Mouse (Mus musculus): ENCODE results near the gene Bet1l. TPM values are rescaled to one million over a fixed set of nuclear protein-coding genes. Genes with fewer than 3 reads are reported as not detected.

The Bet1l gene
- polyA plus RNA-seq, 1 experiment: 30.8 TPM

- Histone ChIP-seq H3K4me3 (replicated peaks; ENCODE audit: insufficient read depth, low read depth, low read length) (peak overlapping the region; percentile 92), H3K27ac (ENCODE audit: insufficient read depth, low read length) (peak overlapping the region; percentile 56; the same call in 1 of the 2 replicates), H3K27me3 (ENCODE audit: control insufficient read depth, insufficient read depth, low read length) (no peaks in the 10 kb centered on the region), H3K4me1 (ENCODE audit: control insufficient read depth, insufficient read depth, low read length) (peaks cover 3% of the 10 kb centered on the region; the same call in 1 of the 2 replicates)
- WGBS: 44% methylated on average over 5 of the region's 5 CpGs
- peak; percentile 50 to 65 for DNase-seq
- TF ChIP-seq POLR2A (IDR thresholded peaks at IDR 0.05; ENCODE audit: borderline replicate concordance, insufficient read depth, low read length) (no peak), CTCF (IDR thresholded peaks at IDR 0.05; ENCODE audit: borderline replicate concordance, insufficient read depth, low read depth, low read length) (no peak)
Observed at GRCm38 (mm10) chr7:140821305-140821652, 36.1 kb downstream of the Bet1l start.

GRCm38 (mm10) chr7:140820173-140820572, 37.2 kb downstream of the Bet1l start:
- Histone ChIP-seq H3K4me1 (ENCODE audit: control insufficient read depth, insufficient read depth, low read length) (peaks cover 3% of the 10 kb centered on the region; the same call in 1 of the 2 replicates), H3K27ac (ENCODE audit: insufficient read depth, low read length) (no peak overlapping the region), H3K27me3 (ENCODE audit: control insufficient read depth, insufficient read depth, low read length) (no peaks in the 10 kb centered on the region), H3K4me3 (replicated peaks; ENCODE audit: insufficient read depth, low read depth, low read length) (no peak overlapping the region)
- WGBS: 45% methylated on average over 4 of the region's 4 CpGs
- no peak for DNase-seq
- TF ChIP-seq CTCF (IDR thresholded peaks at IDR 0.05; ENCODE audit: borderline replicate concordance, insufficient read depth, low read depth, low read length) (no peak), POLR2A (IDR thresholded peaks at IDR 0.05; ENCODE audit: borderline replicate concordance, insufficient read depth, low read length) (no peak)

DNA sequence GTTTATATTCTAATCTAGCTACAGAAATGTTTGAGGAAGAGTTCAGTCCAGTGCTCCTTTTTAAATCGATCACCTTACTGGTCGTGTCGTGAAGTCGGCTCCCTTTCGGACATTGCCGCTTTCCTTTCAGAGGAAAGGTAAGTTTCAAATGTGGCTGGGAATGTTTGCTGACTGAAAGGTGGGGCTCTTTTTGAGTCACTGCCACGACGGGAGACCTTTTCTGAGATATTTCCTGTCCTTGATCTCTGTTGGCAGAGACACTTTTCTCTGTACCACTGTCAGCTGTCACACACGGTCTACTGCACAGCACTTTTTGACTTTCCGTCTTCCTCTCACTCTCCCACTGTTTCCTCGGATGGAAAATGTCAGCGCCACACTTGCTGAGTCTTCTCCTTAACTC, 44.5 kb downstream of the Bet1l start:
- Histone ChIP-seq H3K27ac (ENCODE audit: insufficient read depth, low read length) (no peak overlapping the region), H3K27me3 (ENCODE audit: control insufficient read depth, insufficient read depth, low read length) (no peaks in the 10 kb centered on the region), H3K4me3 (replicated peaks; ENCODE audit: insufficient read depth, low read depth, low read length) (no peak overlapping the region), H3K4me1 (ENCODE audit: control insufficient read depth, insufficient read depth, low read length) (no peaks in the 10 kb centered on the region)
- 72% methylated on average over 12 of the region's 12 CpGs for whole genome bisulfite sequencing
- DNase-seq: no peak
- TF ChIP-seq CTCF (IDR thresholded peaks at IDR 0.05; ENCODE audit: borderline replicate concordance, insufficient read depth, low read depth, low read length) (no peak), POLR2A (IDR thresholded peaks at IDR 0.05; ENCODE audit: borderline replicate concordance, insufficient read depth, low read length) (no peak)

DNA sequence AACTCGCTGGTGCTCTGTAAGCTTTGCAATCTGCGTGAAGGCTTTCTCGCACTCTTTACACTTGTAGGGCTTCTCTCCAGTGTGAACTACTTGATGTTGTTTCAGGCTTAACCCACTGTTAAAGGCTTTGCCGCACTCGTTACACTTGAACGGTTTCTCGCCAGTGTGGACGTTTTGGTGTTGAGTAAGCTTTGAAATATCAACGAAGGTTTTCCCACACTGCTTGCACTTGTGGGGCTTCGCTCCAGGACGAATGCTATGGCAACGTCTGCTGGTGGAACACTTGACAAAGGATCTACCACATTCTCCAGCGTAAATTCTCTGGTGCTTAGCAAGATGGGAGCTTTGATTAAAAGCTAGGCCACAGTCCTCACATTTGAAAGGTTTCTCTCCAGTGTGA, 45.7 kb downstream of the Bet1l start:
- H3K27me3 ChIP-seq (ENCODE audit: control insufficient read depth, insufficient read depth, low read length): no peaks in the 10 kb centered on the region
- H3K4me1 ChIP-seq (ENCODE audit: control insufficient read depth, insufficient read depth, low read length): no peaks in the 10 kb centered on the region
- no peak for DNase-seq
- no peak overlapping the region for H3K4me3 ChIP-seq (replicated peaks; ENCODE audit: insufficient read depth, low read depth, low read length)
- no peak overlapping the region for H3K27ac ChIP-seq (ENCODE audit: insufficient read depth, low read length)
- no peak for TF ChIP-seq CTCF (IDR thresholded peaks at IDR 0.05; ENCODE audit: borderline replicate concordance, insufficient read depth, low read depth, low read length)
- TF ChIP-seq POLR2A (IDR thresholded peaks at IDR 0.05; ENCODE audit: borderline replicate concordance, insufficient read depth, low read length): no peak
- whole genome bisulfite sequencing: 61% methylated on average over 13 of the region's 13 CpGs

- Histone ChIP-seq H3K4me1 (ENCODE audit: control insufficient read depth, insufficient read depth, low read length) (no peaks in the 10 kb centered on the region), H3K4me3 (replicated peaks; ENCODE audit: insufficient read depth, low read depth, low read length) (no peak overlapping the region), H3K27me3 (ENCODE audit: control insufficient read depth, insufficient read depth, low read length) (no peaks in the 10 kb centered on the region), H3K27ac (ENCODE audit: insufficient read depth, low read length) (no peak overlapping the region)
- 93% methylated on average over 6 of the region's 6 CpGs for WGBS
- no peak for TF ChIP-seq POLR2A (IDR thresholded peaks at IDR 0.05; ENCODE audit: borderline replicate concordance, insufficient read depth, low read length)
- TF ChIP-seq CTCF (IDR thresholded peaks at IDR 0.05; ENCODE audit: borderline replicate concordance, insufficient read depth, low read depth, low read length): 0 out of 2 replicates have a peak, but pooled peaks have one; percentile 11
- DNase-seq: no peak
Observed at GRCm38 (mm10) chr7:140810496-140810895, 46.9 kb downstream of the Bet1l start.

GRCm38 (mm10) chr7:140805704-140806103, 51.7 kb downstream of the Bet1l start:
- WGBS: 26% methylated on average over 1 of the region's 1 CpGs
- DNase-seq: peak; percentile 27 to 31
- Histone ChIP-seq H3K27ac (ENCODE audit: insufficient read depth, low read length) (no peak overlapping the region), H3K4me3 (replicated peaks; ENCODE audit: insufficient read depth, low read depth, low read length) (no peak overlapping the region), H3K27me3 (ENCODE audit: control insufficient read depth, insufficient read depth, low read length) (no peaks in the 10 kb centered on the region), H3K4me1 (ENCODE audit: control insufficient read depth, insufficient read depth, low read length) (no peaks in the 10 kb centered on the region)
- TF ChIP-seq POLR2A (IDR thresholded peaks at IDR 0.05; ENCODE audit: borderline replicate concordance, insufficient read depth, low read length): no peak
- peak; percentile 52; the same call in 1 of the 2 replicates for TF ChIP-seq CTCF (IDR thresholded peaks at IDR 0.05; ENCODE audit: borderline replicate concordance, insufficient read depth, low read depth, low read length)

Other genes starting within 250 kb of the Bet1l start
- gene Olfr61, start 228.6 kb downstream of the Bet1l start, polyA plus RNA-seq (2012; rRNA removed): not detected in 2 replicates
- gene Olfr53, start 211.1 kb downstream of the Bet1l start, polyA plus RNA-seq (2012; rRNA removed): not detected in 2 replicates
- gene Olfr539, start 197.6 kb downstream of the Bet1l start, polyA plus RNA-seq (2012; rRNA removed): not detected in 2 replicates
- not detected in 2 replicates for gene Olfr45, start 175.6 kb downstream of the Bet1l start, polyA plus RNA-seq (2012; rRNA removed)
- gene Olfr541, start 160.3 kb downstream of the Bet1l start, polyA plus RNA-seq (2012; rRNA removed): not detected in 2 replicates
- gene Cyp2e1, start 93.8 kb downstream of the Bet1l start, polyA plus RNA-seq (2012; rRNA removed): 0.18 and 0.25 TPM in 2 replicates
- gene Syce1, start 69.7 kb downstream of the Bet1l start, polyA plus RNA-seq (2012; rRNA removed): 0.11 and 0.79 TPM in 2 replicates
- gene Zfp941, start 35.4 kb downstream of the Bet1l start, polyA plus RNA-seq (2012; rRNA removed): 13.2 and 14.5 TPM in 2 replicates
- gene Urah, start 22.6 kb downstream of the Bet1l start, polyA plus RNA-seq (2012; rRNA removed): 0.38 and 0.62 TPM in 2 replicates
- not detected in 2 replicates for gene Scgb1c1, start 12.0 kb downstream of the Bet1l start, polyA plus RNA-seq (2012; rRNA removed)
- 0.13 TPM in 1 of 2 replicates, not detected in the other for gene Odf3, start 9.8 kb downstream of the Bet1l start, polyA plus RNA-seq (2012; rRNA removed)
- 0.15 and 0.25 TPM in 2 replicates for gene Gm45785, start 1.2 kb downstream of the Bet1l start, polyA plus RNA-seq (2012; rRNA removed)
- gene Ric8a, start 620 bp downstream of the Bet1l start, polyA plus RNA-seq (2012; rRNA removed): 71.1 and 74.7 TPM in 2 replicates
- 107 and 109 TPM in 2 replicates for gene Psmd13, start 24.4 kb upstream of the Bet1l start, polyA plus RNA-seq (2012; rRNA removed)
- gene Sirt3, start 24.7 kb upstream of the Bet1l start, polyA plus RNA-seq (2012; rRNA removed): 93.6 and 99.4 TPM in 2 replicates
- 4.9 and 7.9 TPM in 2 replicates for gene Cox8b, start 42.9 kb upstream of the Bet1l start, polyA plus RNA-seq (2012; rRNA removed)
- 0.18 and 0.54 TPM in 2 replicates for gene Nlrp6, start 63.3 kb upstream of the Bet1l start, polyA plus RNA-seq (2012; rRNA removed)
- gene Pgghg, start 83.8 kb upstream of the Bet1l start, polyA plus RNA-seq (2012; rRNA removed): 5.6 and 6.6 TPM in 2 replicates
- gene Ifitm5, start 92.7 kb upstream of the Bet1l start, polyA plus RNA-seq (2012; rRNA removed): 0.16 TPM in 1 of 2 replicates, not detected in the other
- not detected in 2 replicates for gene Gm45717, start 98.4 kb upstream of the Bet1l start, polyA plus RNA-seq (2012; rRNA removed)
- 31.7 and 35.3 TPM in 2 replicates for gene Ifitm2, start 98.4 kb upstream of the Bet1l start, polyA plus RNA-seq (2012; rRNA removed)
- gene Ifitm1, start 109.6 kb upstream of the Bet1l start, polyA plus RNA-seq (2012; rRNA removed): 19.9 and 20.0 TPM in 2 replicates
- 44.4 and 47.9 TPM in 2 replicates for gene Ifitm3, start 153.2 kb upstream of the Bet1l start, polyA plus RNA-seq (2012; rRNA removed)
- gene Ifitm6, start 160.3 kb upstream of the Bet1l start, polyA plus RNA-seq (2012; rRNA removed): 0.56 and 0.87 TPM in 2 replicates
- not detected in 2 replicates for gene Gm17387, start 171.6 kb upstream of the Bet1l start, polyA plus RNA-seq (2012; rRNA removed)
- 79.0 and 90.6 TPM in 2 replicates for gene B4galnt4, start 203.5 kb upstream of the Bet1l start, polyA plus RNA-seq (2012; rRNA removed)
- gene Pkp3, start 220.6 kb upstream of the Bet1l start, polyA plus RNA-seq (2012; rRNA removed): 9.6 and 11.2 TPM in 2 replicates
- 2.8 and 4.1 TPM in 2 replicates for gene Sigirr, start 243.0 kb upstream of the Bet1l start, polyA plus RNA-seq (2012; rRNA removed)

Measured in cerebellum, adult 2 months (tissue).